Mouse (Mus musculus): ENCODE results near the gene 3110082I17Rik.

DNA sequence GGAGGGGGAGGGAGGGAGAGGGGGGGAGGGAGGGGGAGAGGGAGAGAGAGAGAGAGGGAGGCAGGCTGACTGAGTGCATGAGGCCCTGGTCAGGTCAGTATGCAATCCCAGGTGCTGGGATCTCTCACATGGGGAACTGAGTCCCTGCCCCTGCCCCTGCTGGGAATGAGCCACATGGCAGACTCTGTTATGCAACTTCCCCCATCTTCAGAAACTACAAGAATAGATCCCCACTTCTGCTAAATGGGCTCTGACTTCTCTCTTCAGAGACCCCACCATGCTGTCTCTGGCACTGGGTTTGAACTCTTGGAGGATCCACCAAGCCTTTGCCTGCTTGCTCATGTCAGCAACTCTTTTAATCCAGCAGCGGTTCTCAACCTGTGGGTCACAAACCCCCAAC, 94.5 kb downstream of the 3110082I17Rik start:
- TF ChIP-seq CTCF (IDR thresholded peaks at IDR 0.05; ENCODE audit: borderline replicate concordance, insufficient read depth, low read depth, low read length) (no peak), POLR2A (IDR thresholded peaks at IDR 0.05; ENCODE audit: borderline replicate concordance, insufficient read depth, low read length) (no peak)
